Mouse (Mus musculus) neural tube, embryonic 15.5 days (tissue): ENCODE results near the gene Arhgap22. TPM values are rescaled to one million over a fixed set of nuclear protein-coding genes. Genes with fewer than 3 reads are reported as not detected.

Experiments
- ATAC-seq: fragments of 200-750 bp; cut with Nextera tagmentation; 2 replicates; pipeline ENCODE4 v1.8.0; 2017; ENCODE audit warnings: mild to moderate bottlenecking, moderate TSS enrichment, moderate library complexity; ENCODE audit not compliant: low FRiP score
- H3K27ac ChIP-seq: fragments of 300-500 bp; sonication (generic); replicated peaks from 2 replicates; pipeline ENCODE4 v1.5.1; 2015; ENCODE audit warnings: mild to moderate bottlenecking, inconsistent platforms
- H3K27me3 ChIP-seq: fragments of 300-500 bp; sonication (generic); replicated peaks from 2 replicates; pipeline ENCODE4 v1.6.1; 2015; ENCODE audit warnings: inconsistent platforms
- H3K36me3 ChIP-seq: fragments of 300-500 bp; sonication (generic); 2 replicates; pipeline ENCODE4 v1.6.1; 2015; ENCODE audit warnings: inconsistent platforms
- H3K4me1 ChIP-seq: fragments of 300-500 bp; sonication (generic); 2 replicates; pipeline ENCODE4 v1.6.1; 2015; ENCODE audit warnings: inconsistent platforms
- H3K4me2 ChIP-seq: fragments of 300-500 bp; sonication (generic); 2 replicates; pipeline ENCODE4 v1.6.1; 2015; ENCODE audit warnings: inconsistent platforms, mild to moderate bottlenecking, moderate library complexity
- H3K4me3 ChIP-seq: fragments of 300-500 bp; sonication (generic); replicated peaks from 2 replicates; pipeline ENCODE4 v1.5.1; 2015; ENCODE audit warnings: mild to moderate bottlenecking, inconsistent platforms
- H3K9ac ChIP-seq: fragments of 300-500 bp; sonication (generic); replicated peaks from 2 replicates; pipeline ENCODE4 v1.6.1; 2015; ENCODE audit warnings: mild to moderate bottlenecking, inconsistent platforms
- H3K9me3 ChIP-seq: fragments of 300-500 bp; sonication (generic); replicated peaks from 2 replicates; pipeline ENCODE4 v1.6.1; 2016; ENCODE audit warnings: inconsistent platforms
- WGBS: fragments of 180-500 bp; shearing (Covaris S2); methylation state at CpG from one replicate; pipeline ENCODE4 v1.1.7; 2015; ENCODE audit warnings: mixed read lengths; 5-methylcytosine and 5-hydroxymethylcytosine counted together
- polyA plus RNA-seq: library from polyadenylated mRNA; unstranded; fragments of >200 nt; fragmentation: Nextera tagmentation; extraction: Ambion mirVana; gene quantifications from 2 replicates; pipeline ENCODE4 v1.2.1, GENCODE M21; 2015

The Arhgap22 gene
- polyA plus RNA-seq: 3.3 and 3.9 TPM in 2 replicates

- Histone ChIP-seq H3K4me3 (peak within 1 kb of the TSS; percentile 30), H3K27me3 (peaks cover 16% of the 10 kb centered on the region), H3K36me3 (no peaks in the 10 kb centered on the region), H3K9ac (peak within 1 kb of the TSS; percentile 47; the same call in 1 of the 2 replicates), H3K4me2 (peak within 1 kb of the TSS; percentile 59), H3K4me1 (peaks cover 7% of the 10 kb centered on the region), H3K9me3 (no peaks in the 10 kb centered on the region), H3K27ac (no peak within 1 kb of the TSS)
- WGBS: 18% methylated on average over 28 of the region's 28 CpGs
- ATAC-seq: peak; percentile 85
These were observed at the start of gene Arhgap22 for GRCm38 (mm10) chr14:33213823-33214766. Arhgap22 (plus strand) TSS chr14:33214026.

- H3K4me3 ChIP-seq: no peak overlapping the region
- no peak overlapping the region for H3K4me2 ChIP-seq
- no peak overlapping the region for H3K9ac ChIP-seq
- WGBS: 92% methylated on average over 4 of the region's 4 CpGs
- no peaks in the 10 kb centered on the region for H3K36me3 ChIP-seq
- H3K4me1 ChIP-seq: no peaks in the 10 kb centered on the region
- ATAC-seq: no peak
- H3K27ac ChIP-seq: no peak overlapping the region
- H3K9me3 ChIP-seq: no peaks in the 10 kb centered on the region
- no peaks in the 10 kb centered on the region for H3K27me3 ChIP-seq
These were observed 45.1 kb upstream of the Arhgap22 start for GRCm38 (mm10) chr14:33168750-33169149.

GRCm38 (mm10) chr14:33171942-33172341 lies 41.9 kb upstream of the Arhgap22 start:
- Histone ChIP-seq H3K27ac (no peak overlapping the region), H3K27me3 (no peaks in the 10 kb centered on the region), H3K4me2 (no peak overlapping the region), H3K9me3 (no peaks in the 10 kb centered on the region), H3K36me3 (no peaks in the 10 kb centered on the region), H3K4me1 (no peaks in the 10 kb centered on the region), H3K9ac (no peak overlapping the region), H3K4me3 (no peak overlapping the region)
- WGBS: 88% methylated on average over 1 of the region's 1 CpGs
- no peak for ATAC-seq

GRCm38 (mm10) chr14:33175059-33175821 lies 38.6 kb upstream of the Arhgap22 start:
- 84% methylated on average over 4 of the region's 4 CpGs for WGBS
- no peak for ATAC-seq
- H3K9ac ChIP-seq: no peak overlapping the region

GRCm38 (mm10) chr14:33180102-33180501 lies 33.7 kb upstream of the Arhgap22 start:
- ATAC-seq: no peak
- Histone ChIP-seq H3K27ac (no peak overlapping the region), H3K36me3 (no peaks in the 10 kb centered on the region), H3K4me2 (no peak overlapping the region), H3K9ac (no peak overlapping the region), H3K4me1 (no peaks in the 10 kb centered on the region), H3K27me3 (no peaks in the 10 kb centered on the region), H3K9me3 (no peaks in the 10 kb centered on the region), H3K4me3 (no peak overlapping the region)
- 84% methylated on average over 5 of the region's 5 CpGs for WGBS

More at GRCm38 (mm10) chr14:33175059-33175821, 38.6 kb upstream of the Arhgap22 start:
- no peak overlapping the region for H3K27ac ChIP-seq
- no peaks in the 10 kb centered on the region for H3K4me1 ChIP-seq
- H3K36me3 ChIP-seq: no peaks in the 10 kb centered on the region
- no peak overlapping the region for H3K4me2 ChIP-seq
- H3K4me3 ChIP-seq: no peak overlapping the region
- H3K27me3 ChIP-seq: no peaks in the 10 kb centered on the region
- no peaks in the 10 kb centered on the region for H3K9me3 ChIP-seq

- Histone ChIP-seq H3K4me1 (no peaks in the 10 kb centered on the region), H3K36me3 (no peaks in the 10 kb centered on the region), H3K27me3 (no peaks in the 10 kb centered on the region), H3K9ac (no peak within 1 kb of the TSS), H3K4me3 (no peak within 1 kb of the TSS), H3K27ac (no peak within 1 kb of the TSS), H3K4me2 (no peak within 1 kb of the TSS), H3K9me3 (no peaks in the 10 kb centered on the region)
- no peak for ATAC-seq
- 89% methylated on average over 11 of the region's 11 CpGs for WGBS
These were observed 28.6 kb upstream of the Arhgap22 start, which contains the start of gene Wdfy4 for GRCm38 (mm10) chr14:33185068-33185800. Wdfy4 (minus strand) TSS chr14:33185508.

GRCm38 (mm10) chr14:33187201-33187600 lies 26.6 kb upstream of the Arhgap22 start:
- no peak for ATAC-seq
- no peak overlapping the region for H3K4me3 ChIP-seq
- no peaks in the 10 kb centered on the region for H3K27me3 ChIP-seq
- H3K4me1 ChIP-seq: no peaks in the 10 kb centered on the region
- H3K36me3 ChIP-seq: no peaks in the 10 kb centered on the region
- no peaks in the 10 kb centered on the region for H3K9me3 ChIP-seq
- H3K27ac ChIP-seq: no peak overlapping the region
- no peak overlapping the region for H3K9ac ChIP-seq
- no peak overlapping the region for H3K4me2 ChIP-seq
- 35% methylated on average over 4 of the region's 4 CpGs for WGBS

GRCm38 (mm10) chr14:33189230-33189629 lies 24.6 kb upstream of the Arhgap22 start:
- Histone ChIP-seq H3K4me2 (no peak overlapping the region), H3K36me3 (no peaks in the 10 kb centered on the region), H3K27ac (no peak overlapping the region), H3K4me1 (no peaks in the 10 kb centered on the region), H3K9ac (no peak overlapping the region), H3K4me3 (no peak overlapping the region), H3K9me3 (no peaks in the 10 kb centered on the region), H3K27me3 (no peaks in the 10 kb centered on the region)
- WGBS: 80% methylated on average over 10 of the region's 10 CpGs
- ATAC-seq: no peak

- ATAC-seq: no peak
- Histone ChIP-seq H3K9me3 (no peaks in the 10 kb centered on the region), H3K27me3 (no peaks in the 10 kb centered on the region), H3K4me3 (no peak overlapping the region), H3K9ac (no peak overlapping the region), H3K27ac (no peak overlapping the region), H3K4me1 (no peaks in the 10 kb centered on the region), H3K36me3 (no peaks in the 10 kb centered on the region), H3K4me2 (no peak overlapping the region)
- 91% methylated on average over 21 of the region's 21 CpGs for WGBS
These were observed 23.9 kb upstream of the Arhgap22 start for GRCm38 (mm10) chr14:33189849-33190423.

- 81% methylated on average over 1 of the region's 1 CpGs for WGBS
- Histone ChIP-seq H3K9ac (no peak overlapping the region), H3K4me3 (no peak overlapping the region), H3K4me2 (no peak overlapping the region), H3K27me3 (no peaks in the 10 kb centered on the region), H3K36me3 (no peaks in the 10 kb centered on the region), H3K4me1 (no peaks in the 10 kb centered on the region), H3K9me3 (no peaks in the 10 kb centered on the region), H3K27ac (no peak overlapping the region)
- ATAC-seq: no peak
These were observed 23.2 kb upstream of the Arhgap22 start for GRCm38 (mm10) chr14:33190646-33191045.

GRCm38 (mm10) chr14:33193762-33194161 lies 20.1 kb upstream of the Arhgap22 start:
- ATAC-seq: no peak
- Histone ChIP-seq H3K27me3 (0 out of 2 replicates have a peak, but pooled peaks cover 4% of the 10 kb centered on the region), H3K9ac (no peak overlapping the region), H3K4me1 (no peaks in the 10 kb centered on the region), H3K27ac (no peak overlapping the region), H3K4me2 (no peak overlapping the region), H3K9me3 (no peaks in the 10 kb centered on the region), H3K36me3 (no peaks in the 10 kb centered on the region), H3K4me3 (no peak overlapping the region)
